Mouse (Mus musculus): ENCODE data around the gene Tmem132d. TPM values are rescaled to one million over a fixed set of nuclear protein-coding genes. Genes with fewer than 3 reads are reported as not detected.
"Not testable (repeated sequence)": the region's sequence is repeated elsewhere in the genome, so short reads cannot be mapped to it uniquely, and the experiment has no call there.

Tmem132d gene
- polyA plus RNA-seq, 3 experiments from 2014 or later, result not detected

DNA sequence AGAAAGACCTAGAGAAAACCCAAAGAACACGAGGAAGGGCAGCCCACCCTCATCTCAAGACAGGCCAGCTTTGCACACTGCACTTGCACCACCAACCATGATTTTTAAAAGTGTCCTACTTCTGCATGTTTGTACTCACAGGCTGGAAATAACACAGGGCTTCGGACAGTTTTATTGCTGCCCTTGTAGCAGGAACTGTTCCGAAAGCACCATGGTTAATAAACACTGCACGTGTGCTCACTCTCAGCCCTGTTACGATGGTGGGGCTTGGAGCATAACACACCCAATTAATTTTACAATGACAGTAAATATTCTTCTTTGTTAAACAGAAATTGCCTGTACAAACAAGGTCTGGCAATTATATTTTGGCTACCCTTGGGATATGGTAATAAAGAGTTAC, 357.4 kb downstream of the Tmem132d start:
- no peak for ATAC-seq

DNA sequence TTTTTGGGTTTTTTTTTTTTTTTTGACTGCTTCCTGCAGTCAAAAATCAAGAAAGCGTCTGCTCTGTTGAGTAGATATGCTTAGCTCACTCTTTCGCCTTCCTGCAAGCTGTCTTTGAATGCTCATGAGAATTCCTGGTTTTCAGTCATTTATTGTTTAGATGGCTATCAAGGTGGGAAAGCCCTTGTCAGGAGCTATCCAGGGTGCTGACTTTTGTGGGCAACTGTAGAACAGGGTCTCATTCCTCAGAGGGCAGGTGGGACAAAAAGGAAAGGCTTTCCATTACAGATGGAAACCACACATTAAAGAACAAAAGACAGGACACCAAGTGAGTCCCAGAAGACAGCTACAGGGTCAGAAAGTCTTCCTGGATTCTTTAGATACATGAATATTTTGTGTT, 360.3 kb downstream of the Tmem132d start:
- no peak for ATAC-seq

DNA sequence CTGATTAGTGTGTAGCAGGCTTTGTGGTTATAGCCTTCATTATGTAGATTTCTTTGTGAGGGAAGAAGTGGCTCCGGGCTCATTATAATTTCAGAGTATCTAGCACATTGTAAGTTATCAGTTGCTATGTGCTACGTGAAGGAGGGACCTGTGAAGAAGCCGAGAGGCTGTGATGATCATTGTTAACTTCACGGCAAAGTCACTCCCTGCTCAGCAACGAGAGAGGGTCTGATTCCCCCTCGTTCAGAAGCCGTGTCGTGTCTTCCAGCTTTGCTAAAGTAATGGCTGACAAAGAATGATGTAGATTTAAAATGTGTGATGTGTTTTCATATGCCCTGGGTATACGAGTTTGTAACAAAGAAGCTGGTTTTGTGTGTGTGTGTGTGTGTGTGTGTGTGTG, 391.1 kb downstream of the Tmem132d start:
- ATAC-seq, result no peak

DNA sequence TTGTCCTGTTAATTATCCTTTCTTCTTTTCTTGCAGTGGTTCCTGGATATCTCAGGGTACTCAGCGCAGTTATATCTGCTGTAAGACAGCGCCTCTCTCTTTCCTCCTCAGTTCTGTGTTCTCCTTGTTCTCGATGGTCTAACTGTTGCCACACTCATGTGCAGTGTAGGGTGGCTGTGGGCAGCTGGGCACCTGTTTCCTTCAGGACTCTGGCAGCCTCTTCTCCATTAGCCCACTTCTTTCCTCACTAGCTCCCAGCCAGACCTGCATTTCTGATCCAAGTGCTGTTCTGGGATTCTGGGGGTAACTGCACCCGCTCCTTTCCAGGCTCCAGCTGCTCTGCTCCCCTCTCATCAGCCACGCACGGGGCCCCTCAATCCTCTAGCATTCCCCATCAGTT, 392.8 kb downstream of the Tmem132d start:
- ATAC-seq, result no peak

DNA sequence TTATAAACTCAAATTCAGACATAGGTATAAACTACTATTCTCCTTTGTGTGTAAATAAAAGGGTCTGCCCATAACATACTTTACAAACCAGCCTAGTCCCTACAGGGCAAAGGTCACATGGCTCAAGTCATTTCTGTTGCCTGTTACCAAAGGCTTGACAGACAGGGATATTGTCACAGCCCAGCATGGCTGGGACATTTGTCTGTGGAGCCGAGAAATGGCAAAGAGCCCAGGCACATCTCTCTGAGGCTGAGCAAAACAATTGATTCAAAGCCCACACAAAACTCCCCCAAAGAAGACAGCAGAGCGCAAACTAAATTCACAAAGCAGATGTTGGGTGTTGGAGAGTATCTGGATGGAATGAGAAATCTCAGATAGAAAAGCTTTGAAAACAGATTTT, 405.8 kb downstream of the Tmem132d start:
- ATAC-seq, result no peak

DNA sequence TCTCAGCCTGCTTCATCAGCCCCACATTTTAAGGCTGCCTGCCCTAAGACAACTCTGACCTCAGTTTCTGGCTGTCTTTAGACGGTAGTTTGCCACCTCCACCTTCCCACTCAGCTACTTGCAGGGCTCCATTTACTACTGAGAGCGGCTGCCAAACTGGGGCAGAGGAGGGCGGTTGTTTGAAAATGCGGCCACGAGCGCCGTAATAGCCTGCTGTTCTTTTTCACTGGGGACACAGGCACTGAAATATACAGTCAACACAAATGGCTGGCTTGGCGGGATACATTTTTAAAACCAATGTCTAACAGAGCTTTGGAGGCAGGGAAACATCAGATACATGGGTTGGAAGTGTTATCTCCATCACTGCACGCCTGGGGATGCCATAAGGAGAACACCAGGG, 428.2 kb downstream of the Tmem132d start:
- ATAC-seq, result no peak

DNA sequence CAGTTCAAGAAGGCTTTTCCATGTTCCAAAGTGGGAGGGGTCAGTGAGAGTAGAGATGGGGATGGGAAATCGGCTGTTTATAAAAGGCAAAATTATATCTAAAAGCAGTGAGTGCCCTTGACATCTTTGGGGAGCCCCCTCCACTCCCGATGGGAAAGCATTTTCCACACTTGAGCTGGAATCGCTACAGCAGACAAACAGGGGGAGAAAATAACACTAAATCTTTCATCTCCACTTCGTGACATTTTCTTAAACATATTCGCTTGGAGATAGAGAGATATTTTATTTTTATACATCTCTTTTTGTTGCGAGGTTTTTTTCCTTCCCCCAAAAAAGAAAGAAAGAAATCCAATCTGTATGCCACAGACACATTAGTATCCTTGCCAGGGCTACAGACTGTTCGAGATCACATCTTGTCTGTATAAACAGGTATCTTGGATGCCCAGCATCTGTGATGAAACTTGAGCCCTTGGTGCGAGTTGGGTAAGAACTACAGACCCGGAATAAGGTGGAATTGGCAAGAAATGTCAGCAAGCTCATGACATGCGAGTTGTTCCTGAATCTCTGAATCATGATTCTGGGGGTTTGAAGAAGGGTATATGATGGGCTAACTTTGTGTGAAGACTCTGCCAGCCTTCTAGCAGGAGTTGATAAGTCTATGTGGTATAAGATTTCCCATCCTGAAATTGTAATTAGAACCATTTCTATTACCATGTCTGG, 436.2 kb downstream of the Tmem132d start:
- no peak for ATAC-seq

DNA sequence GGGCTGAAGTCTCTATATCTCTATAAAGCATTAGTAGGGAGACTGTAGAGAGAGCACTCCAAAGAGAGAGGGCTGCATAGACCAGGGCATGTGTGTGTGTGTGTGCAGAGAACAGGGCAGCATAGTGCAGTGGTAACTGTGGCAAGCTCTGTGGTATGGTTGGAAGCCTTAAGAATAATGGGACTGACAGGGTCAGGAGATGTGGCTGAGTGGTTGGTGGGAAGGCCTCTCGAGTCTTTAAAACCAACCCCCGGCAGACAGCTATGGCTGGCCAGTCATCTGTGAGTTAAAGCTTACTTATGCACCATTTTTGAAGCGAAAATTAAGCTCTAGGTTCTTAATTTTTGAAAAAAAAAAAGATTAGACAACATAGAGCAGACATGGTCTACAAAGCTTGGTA, 439.4 kb downstream of the Tmem132d start:
- no peak for ATAC-seq

DNA sequence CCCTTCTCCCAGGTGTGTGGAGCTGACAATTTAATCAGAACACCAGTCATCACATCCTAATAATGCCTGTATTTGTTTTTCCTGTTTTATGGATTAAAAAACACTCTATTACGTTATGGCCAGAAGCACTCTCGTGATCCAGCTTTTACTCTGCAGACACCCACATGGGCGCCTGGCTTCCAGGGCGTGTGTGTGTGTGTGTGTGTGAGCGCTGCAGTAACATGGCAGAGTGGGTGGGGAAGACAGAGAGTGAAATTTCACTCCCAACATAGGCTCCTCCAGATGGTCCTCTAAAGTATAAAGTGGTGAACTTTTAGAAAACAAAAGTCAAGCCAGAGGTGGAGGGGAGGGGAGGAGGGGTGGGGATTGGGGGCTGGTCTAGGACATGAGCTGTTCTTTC, 442.1 kb downstream of the Tmem132d start:
- no peak for ATAC-seq

DNA sequence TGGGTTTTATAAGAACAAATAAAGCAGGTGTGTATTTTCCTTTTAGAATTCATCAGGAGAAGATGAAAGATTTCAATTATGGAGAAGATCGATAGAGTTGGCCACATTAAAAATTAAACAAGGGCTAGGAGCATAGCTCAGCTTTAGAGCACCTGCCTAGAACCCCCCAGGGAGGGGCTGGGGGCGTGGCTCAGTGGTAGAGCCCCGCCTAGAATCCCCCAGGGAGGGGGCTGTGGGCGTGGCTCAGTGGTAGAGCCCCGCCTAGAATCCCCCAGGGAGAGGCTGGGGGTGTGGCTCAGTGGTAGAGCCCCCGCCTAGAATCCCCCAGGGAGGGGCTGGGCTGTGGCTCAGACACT, 452.9 kb downstream of the Tmem132d start:
- not testable (repeated sequence) for ATAC-seq

DNA sequence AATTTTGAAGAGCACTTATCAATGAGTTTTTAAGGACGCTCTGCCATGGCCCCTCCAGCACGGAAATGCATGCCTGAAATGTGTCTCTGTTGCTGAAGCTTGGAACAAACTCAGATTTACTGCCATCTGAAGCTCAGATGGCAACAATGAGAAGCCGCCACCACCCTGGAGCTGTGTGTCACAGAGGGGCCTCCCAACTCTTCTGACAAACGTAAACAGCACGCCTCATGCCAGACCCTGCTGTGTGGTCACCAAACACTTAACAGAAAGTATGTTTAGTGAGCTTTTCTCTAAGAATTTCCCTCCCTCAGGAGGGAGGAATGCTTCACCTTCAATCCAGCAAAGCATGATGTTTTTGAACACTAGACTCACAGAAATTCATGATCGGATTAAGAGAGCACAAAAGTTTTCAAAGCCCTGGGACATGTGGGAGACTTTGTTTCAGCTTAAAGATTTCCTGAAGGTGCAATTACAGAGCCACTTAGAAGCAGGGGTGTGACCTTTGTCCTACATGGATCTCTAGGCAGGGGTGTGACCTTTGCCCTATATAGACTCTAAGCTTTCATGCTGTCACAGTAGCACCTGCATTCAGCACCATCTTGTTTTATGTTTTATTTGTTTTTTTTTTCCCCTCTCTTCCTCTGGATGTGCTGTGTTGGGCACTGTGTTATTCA, 453.4 kb downstream of the Tmem132d start:
- ATAC-seq, result no peak

DNA sequence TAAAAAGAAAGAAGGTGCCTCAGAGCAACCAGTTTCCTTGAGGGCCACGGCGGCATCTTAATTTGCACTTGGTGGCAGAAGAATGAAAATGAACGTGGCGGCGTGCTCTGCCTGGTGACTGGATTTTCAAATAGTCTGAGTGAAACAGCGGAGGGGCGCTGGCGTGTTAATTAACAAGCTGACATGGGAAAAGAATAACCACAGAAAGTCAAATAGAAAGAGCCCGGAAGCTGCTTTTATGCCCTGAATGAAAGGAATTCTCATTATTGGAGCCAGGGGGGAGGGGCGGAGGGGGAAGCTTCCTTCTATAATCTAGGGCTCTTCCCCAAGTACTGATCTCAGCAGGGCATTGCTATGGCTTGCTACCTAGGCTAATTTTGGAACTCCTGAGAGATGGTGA, 456.2 kb downstream of the Tmem132d start:
- ATAC-seq, result no peak

DNA sequence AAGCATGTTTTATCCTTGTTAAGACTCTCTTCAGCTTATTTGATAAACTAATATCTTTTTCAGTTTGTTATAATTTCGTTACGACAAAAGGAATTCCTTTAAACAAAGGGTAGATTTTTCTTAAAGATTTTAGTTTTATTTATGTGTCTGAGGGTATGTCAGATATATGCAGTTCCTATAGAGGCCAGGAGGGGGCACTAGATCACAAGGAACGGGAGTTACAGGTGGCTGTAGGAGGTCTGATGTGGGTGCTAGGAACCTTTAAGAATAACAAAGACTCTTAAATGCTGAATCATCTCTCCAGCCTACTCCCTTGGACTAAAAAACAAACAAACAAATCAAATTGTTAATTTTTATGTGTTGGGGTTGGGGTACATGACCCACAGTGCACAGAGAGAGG, 467.2 kb downstream of the Tmem132d start:
- ATAC-seq, result no peak

DNA sequence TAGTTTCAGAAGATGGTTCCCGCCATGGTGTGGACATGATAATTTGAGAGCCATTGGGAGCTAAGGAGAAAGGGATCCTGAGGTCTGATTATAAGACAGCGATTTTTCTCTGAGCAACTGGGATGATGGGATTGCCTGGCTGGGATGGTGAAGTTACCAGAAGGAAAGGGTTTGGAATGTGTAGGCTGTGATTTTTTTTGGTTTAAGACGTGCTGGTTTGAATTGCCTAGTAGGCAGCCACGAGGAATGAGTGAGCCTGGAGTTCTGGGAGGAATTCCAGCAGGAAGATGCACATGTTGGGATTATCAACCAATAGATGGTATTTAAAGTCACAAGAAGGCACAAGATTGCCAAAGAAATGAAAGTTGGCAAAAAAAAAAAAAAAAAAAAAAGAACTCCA, 470.2 kb downstream of the Tmem132d start:
- ATAC-seq, result no peak

DNA sequence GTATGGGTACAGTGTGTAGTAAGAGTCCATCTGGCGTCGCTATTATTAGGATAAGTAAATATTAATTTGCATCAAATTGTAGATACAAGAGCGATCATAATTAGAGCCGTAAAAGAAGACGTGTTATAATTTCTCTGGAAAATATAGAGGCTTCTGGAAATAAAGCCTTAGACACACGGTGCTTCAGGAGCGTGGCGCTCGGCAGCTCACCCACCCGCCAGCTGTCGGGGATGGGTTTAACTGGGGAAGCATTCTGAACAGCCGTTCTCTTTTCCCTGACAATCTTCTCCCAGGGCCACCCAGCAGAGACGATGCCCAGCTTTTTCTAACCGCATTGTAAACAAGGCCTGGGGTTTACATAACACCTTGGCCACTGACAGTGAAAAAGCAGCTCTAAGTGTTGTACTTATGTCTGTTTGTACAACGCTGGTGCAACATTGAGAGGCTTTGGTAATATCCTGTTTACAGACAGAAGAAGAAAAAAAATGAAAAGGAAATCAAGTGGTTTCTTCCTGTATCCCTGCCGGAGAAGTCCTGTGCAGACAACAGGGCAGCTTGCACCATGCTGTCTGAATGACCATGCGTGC, 476.3 kb downstream of the Tmem132d start:
- no peak for ATAC-seq

DNA sequence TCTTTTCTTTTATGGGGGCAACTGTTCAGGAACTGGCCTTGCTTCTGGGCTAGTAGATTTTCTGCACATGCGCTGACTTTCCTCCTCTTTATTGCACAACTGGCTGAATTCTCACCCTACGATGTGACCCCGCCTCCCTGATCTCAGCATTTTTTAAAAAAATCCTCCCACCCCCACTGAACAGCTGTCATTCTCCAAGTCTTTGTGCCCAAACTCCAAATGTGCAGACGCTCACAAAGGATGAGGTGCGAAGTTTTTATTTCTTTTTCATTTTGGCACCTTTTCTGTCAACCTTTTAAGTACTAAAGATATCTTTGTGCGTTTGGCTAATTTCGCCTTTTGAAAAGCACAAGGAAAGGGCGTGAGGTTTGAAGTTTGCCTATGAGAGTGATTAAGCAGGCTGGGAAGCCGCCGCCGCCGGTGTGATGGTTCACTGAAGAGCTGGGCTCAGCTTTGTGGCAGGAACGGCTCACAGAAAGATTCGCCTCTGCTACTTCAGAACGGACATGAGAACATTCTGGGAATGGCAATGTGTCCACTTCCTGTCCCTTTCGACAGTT, 478.6 kb downstream of the Tmem132d start:
- ATAC-seq, result no peak

DNA sequence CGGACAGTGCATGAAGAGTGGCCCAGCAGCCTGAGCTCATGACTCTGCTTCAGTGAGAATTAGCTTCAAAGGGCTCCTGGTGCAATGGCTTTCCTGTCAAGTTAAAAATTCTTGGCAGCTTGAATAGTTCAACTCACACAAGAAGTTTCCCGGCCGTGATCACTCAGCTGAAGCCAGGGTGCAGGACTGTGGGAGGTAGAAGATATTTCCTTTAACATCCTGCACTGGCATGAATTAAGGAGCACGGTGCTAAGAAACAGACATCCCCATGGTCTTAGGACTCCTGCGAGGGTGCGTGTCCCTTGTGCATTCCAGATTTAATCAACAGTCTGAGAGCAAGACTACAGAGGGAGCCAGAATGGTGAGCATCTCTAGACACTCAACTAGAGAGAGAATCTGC, 480.1 kb downstream of the Tmem132d start:
- no peak for ATAC-seq

DNA sequence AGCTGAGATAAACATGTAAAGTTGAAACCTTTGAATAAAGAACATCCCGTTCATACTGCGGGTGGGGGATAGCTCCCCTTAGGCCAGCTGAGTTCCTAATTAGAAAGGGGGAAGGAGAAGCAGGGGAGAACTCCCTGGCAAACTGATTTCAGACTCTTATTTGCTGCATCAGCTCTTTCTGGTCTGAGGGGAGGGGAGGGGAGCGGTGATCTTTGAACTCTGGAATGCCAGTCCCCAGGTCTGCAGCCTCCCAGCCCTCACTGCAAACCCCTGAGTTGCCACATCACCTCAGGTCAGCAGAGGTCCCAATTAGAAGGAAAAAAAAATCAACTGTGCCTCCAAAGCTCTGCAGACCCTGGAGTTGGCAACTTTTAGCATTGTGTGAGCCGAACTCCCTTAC, 482.3 kb downstream of the Tmem132d start:
- ATAC-seq, result no peak

DNA sequence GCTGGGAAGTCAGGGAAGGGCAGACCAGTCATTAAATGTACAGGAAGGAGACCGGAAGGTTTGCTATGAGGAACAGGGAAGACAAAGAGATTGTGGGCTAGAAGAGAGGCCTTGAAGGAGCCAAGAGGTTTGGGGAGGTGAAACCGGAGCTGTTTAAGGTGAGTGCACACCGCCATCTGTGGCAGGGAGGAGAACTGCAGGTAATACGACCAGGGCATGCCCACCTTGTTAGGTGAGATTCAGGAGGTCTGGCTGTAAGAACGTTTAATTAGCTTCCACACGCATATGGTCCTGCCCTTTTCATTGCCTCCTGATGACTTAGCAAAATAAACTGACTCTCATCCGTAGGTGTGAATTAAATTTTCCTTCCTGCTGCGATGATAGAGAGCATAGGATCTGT, 485.6 kb downstream of the Tmem132d start:
- no peak for ATAC-seq

DNA sequence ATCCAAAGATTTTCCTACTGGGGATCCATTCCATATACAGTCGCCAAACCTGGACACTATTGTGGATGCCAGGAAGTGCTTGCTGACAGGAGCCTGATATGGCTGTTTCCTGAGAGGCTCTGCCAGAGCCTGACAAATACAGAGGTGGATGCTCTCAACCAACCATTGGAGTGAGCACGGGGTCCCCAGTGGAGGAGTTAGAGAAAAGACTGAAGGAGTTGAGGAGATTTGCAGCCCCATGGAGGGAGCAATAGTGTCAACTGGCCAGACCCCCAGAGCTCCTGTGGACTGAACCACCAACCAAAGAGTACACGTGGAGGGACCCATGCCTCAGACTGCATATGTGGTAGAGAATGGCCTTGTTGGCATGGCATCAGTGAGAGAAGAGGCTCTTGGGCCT, 490.7 kb downstream of the Tmem132d start:
- not testable (repeated sequence) for ATAC-seq

DNA sequence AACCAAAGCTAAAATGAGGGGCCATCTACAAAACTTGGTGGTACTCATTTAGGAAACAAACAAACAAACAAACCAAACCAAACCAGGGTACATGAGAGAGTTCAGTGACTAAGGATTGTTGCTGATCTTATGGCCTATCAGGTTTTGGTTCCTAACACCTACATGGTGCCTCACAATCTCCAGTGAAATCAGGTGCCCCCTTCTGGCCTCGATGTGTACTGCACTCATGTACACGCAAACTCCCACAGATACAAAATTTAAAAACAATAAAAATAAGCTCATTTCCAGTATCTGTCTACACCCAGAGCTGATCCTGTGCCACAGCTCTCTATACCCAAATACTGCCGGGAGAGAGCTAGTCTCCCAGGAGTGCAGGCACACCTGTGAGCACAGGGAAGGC, 495.0 kb downstream of the Tmem132d start:
- no peak for ATAC-seq

DNA sequence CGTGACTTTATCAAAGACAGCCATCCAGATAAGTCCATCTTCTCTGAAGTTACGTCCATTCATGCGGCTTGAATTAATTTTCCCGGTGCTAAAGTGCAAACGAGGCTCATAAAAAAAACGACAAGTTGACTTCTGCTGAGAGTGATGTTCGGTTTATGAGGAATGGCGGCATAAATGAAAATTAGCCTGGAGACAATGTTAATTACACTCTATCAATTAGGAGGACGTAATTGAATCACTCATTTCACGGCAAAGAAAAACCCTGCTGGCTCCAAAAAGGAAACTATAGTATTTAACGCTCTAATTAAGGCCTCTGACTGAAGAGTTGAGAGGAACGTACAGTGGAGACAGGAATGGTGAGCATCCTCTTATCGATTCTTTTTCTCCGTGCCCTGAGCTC, 503.2 kb downstream of the Tmem132d start:
- no peak for ATAC-seq

DNA sequence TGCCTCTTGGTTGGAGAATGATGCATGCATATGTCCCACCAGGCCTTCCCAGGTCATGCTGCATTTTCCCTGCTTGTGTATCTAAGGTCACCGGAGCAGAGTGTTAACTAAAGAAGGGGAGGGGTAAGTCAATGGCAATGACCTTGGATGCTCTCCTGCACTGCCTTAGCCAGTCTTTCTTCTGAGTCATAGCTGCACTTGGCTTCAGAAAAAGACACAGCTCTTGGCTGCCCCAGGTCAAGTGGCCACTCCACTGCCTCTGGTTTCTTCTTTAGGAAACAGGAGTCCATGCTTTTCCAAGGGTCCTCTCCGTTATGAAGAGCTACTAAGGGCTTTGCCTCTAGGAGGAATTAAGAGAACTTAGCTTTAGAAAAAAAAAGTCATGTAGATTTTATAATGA, 506.2 kb downstream of the Tmem132d start:
- no peak for ATAC-seq

DNA sequence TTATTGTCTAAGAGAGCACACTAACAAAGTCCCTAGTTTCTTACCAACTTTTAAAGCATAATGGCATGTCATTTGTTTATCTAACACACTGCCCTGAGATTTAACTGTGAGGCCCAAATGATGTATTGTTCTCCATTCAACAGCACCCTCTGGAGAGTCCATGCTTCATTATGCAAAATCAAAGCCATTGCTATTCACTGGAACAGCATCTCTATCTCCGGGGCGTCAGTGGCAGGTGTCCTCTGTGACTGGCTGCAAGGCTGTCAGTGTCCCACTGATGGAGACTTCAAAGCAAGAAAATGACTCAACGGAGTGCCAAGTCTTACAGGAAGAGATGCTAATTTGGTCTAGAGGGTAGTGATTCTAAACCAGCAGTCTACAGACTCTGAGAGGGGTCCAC, 508.8 kb downstream of the Tmem132d start:
- ATAC-seq, result no peak

All from inflammation-experienced regulatory T-cells, adult 6 months (primary cell).